Mouse (Mus musculus): ENCODE data around the gene Cerkl. TPM values are rescaled to one million over a fixed set of nuclear protein-coding genes. Genes with fewer than 3 reads are reported as not detected.

Gene Cerkl
- polyA plus RNA-seq (2015; fragmentation: Nextera tagmentation; extraction: Ambion mirVana): 2.5 and 3.3 TPM in 2 replicates

GRCm38 (mm10) chr2:79456575-79457349, at the start of gene Cerkl, which contains the start of gene Neurod1:
TSS of gene Cerkl (minus strand) at chr2:79456785.
TSS of gene Neurod1 (minus strand) at chr2:79456751.
- H3K4me2 ChIP-seq: peak within 1 kb of the TSS; percentile 73
- no peaks in the 10 kb centered on the region for H3K9me3 ChIP-seq
- peak within 1 kb of the TSS; percentile 89 for H3K27ac ChIP-seq
- no peaks in the 10 kb centered on the region for H3K36me3 ChIP-seq
- WGBS: under 1% methylated on average over 38 of the region's 42 CpGs
- H3K4me1 ChIP-seq (replicated peaks): peaks cover 62% of the 10 kb centered on the region
- peak within 1 kb of the TSS; percentile 76 for H3K9ac ChIP-seq
- peak within 1 kb of the TSS; percentile 53 for H3K4me3 ChIP-seq
- peaks cover 54% of the 10 kb centered on the region for H3K27me3 ChIP-seq
- peak; percentile 86 for ATAC-seq (ENCODE audit: low FRiP score)

GRCm38 (mm10) chr2:79498990-79499755, 42.6 kb upstream of the Cerkl start:
- Histone ChIP-seq H3K27ac (no peak overlapping the region), H3K4me3 (no peak overlapping the region), H3K4me2 (no peak overlapping the region), H3K27me3 (0 out of 2 replicates have a peak, but pooled peaks cover 6% of the 10 kb centered on the region), H3K4me1 (replicated peaks) (no peaks in the 10 kb centered on the region), H3K9ac (no peak overlapping the region), H3K9me3 (no peaks in the 10 kb centered on the region), H3K36me3 (no peaks in the 10 kb centered on the region)
- WGBS: 28% methylated on average over 10 of the region's 10 CpGs
- peak; percentile 87 for ATAC-seq (ENCODE audit: low FRiP score)

GRCm38 (mm10) chr2:79485127-79485526, 28.5 kb upstream of the Cerkl start:
- Histone ChIP-seq H3K4me2 (no peak overlapping the region), H3K27me3 (no peaks in the 10 kb centered on the region), H3K27ac (no peak overlapping the region), H3K36me3 (no peaks in the 10 kb centered on the region), H3K9me3 (no peaks in the 10 kb centered on the region), H3K9ac (no peak overlapping the region), H3K4me1 (replicated peaks) (no peaks in the 10 kb centered on the region), H3K4me3 (no peak overlapping the region)
- WGBS: 66% methylated on average over 3 of the region's 3 CpGs
- ATAC-seq (ENCODE audit: low FRiP score): no peak

- 89% methylated on average over 2 of the region's 2 CpGs for WGBS
- Histone ChIP-seq H3K36me3 (no peaks in the 10 kb centered on the region), H3K9me3 (no peaks in the 10 kb centered on the region), H3K27ac (no peak overlapping the region), H3K27me3 (no peaks in the 10 kb centered on the region), H3K4me3 (no peak overlapping the region), H3K4me1 (replicated peaks) (no peaks in the 10 kb centered on the region), H3K4me2 (no peak overlapping the region), H3K9ac (no peak overlapping the region)
- no peak for ATAC-seq (ENCODE audit: low FRiP score)
Measured at GRCm38 (mm10) chr2:79482511-79482910, 25.9 kb upstream of the Cerkl start.

GRCm38 (mm10) chr2:79462411-79462810, 5.8 kb upstream of the Cerkl start:
- Histone ChIP-seq H3K9ac (no peak overlapping the region), H3K9me3 (no peaks in the 10 kb centered on the region), H3K27me3 (peaks cover 53% of the 10 kb centered on the region), H3K4me1 (replicated peaks) (peaks cover 29% of the 10 kb centered on the region), H3K4me3 (no peak overlapping the region), H3K4me2 (no peak overlapping the region), H3K27ac (no peak overlapping the region), H3K36me3 (no peaks in the 10 kb centered on the region)
- no peak for ATAC-seq (ENCODE audit: low FRiP score)
- WGBS: 87% methylated on average over 4 of the region's 4 CpGs

GRCm38 (mm10) chr2:79461861-79462260, 5.3 kb upstream of the Cerkl start:
- WGBS: 75% methylated on average over 2 of the region's 2 CpGs

GRCm38 (mm10) chr2:79460586-79460985, 4.0 kb upstream of the Cerkl start:
- Histone ChIP-seq H3K4me1 (replicated peaks) (peaks cover 43% of the 10 kb centered on the region), H3K4me2 (no peak overlapping the region; the same call in 1 of the 2 replicates), H3K27me3 (peaks cover 61% of the 10 kb centered on the region), H3K4me3 (no peak overlapping the region), H3K9ac (no peak overlapping the region), H3K36me3 (no peaks in the 10 kb centered on the region), H3K27ac (peak overlapping the region; percentile 74; the same call in 1 of the 2 replicates), H3K9me3 (no peaks in the 10 kb centered on the region)
- 6% methylated on average over 2 of the region's 2 CpGs for WGBS
- ATAC-seq (ENCODE audit: low FRiP score): no peak

More at GRCm38 (mm10) chr2:79461861-79462260, 5.3 kb upstream of the Cerkl start:
- H3K9ac ChIP-seq: no peak overlapping the region
- H3K4me1 ChIP-seq (replicated peaks): peaks cover 34% of the 10 kb centered on the region
- no peaks in the 10 kb centered on the region for H3K9me3 ChIP-seq
- H3K27me3 ChIP-seq: peaks cover 57% of the 10 kb centered on the region
- no peak overlapping the region for H3K4me3 ChIP-seq
- no peak overlapping the region for H3K4me2 ChIP-seq
- H3K36me3 ChIP-seq: no peaks in the 10 kb centered on the region
- ATAC-seq (ENCODE audit: low FRiP score): no peak
- H3K27ac ChIP-seq: no peak overlapping the region

GRCm38 (mm10) chr2:79460107-79460506, 3.5 kb upstream of the Cerkl start:
- H3K36me3 ChIP-seq: no peaks in the 10 kb centered on the region
- no peak for ATAC-seq (ENCODE audit: low FRiP score)
- peak overlapping the region; percentile 59 for H3K9ac ChIP-seq
- WGBS: 4% methylated on average over 14 of the region's 14 CpGs
- peak overlapping the region; percentile 52 for H3K4me2 ChIP-seq
- peaks cover 48% of the 10 kb centered on the region for H3K4me1 ChIP-seq (replicated peaks)
- peaks cover 66% of the 10 kb centered on the region for H3K27me3 ChIP-seq
- peak overlapping the region; percentile 23 for H3K4me3 ChIP-seq
- no peaks in the 10 kb centered on the region for H3K9me3 ChIP-seq
- peak overlapping the region; percentile 74 for H3K27ac ChIP-seq

- Histone ChIP-seq H3K36me3 (no peaks in the 10 kb centered on the region), H3K27ac (peak overlapping the region; percentile 74), H3K27me3 (peaks cover 73% of the 10 kb centered on the region), H3K4me3 (peak overlapping the region; percentile 23), H3K4me1 (replicated peaks) (peaks cover 55% of the 10 kb centered on the region), H3K9me3 (no peaks in the 10 kb centered on the region), H3K9ac (peak overlapping the region; percentile 59), H3K4me2 (peak overlapping the region; percentile 52)
- ATAC-seq (ENCODE audit: low FRiP score): no peak
- WGBS: 1% methylated on average over 44 of the region's 44 CpGs
Measured at GRCm38 (mm10) chr2:79459061-79460045, 2.8 kb upstream of the Cerkl start.

- Histone ChIP-seq H3K9me3 (no peaks in the 10 kb centered on the region), H3K27ac (no peak overlapping the region), H3K36me3 (no peaks in the 10 kb centered on the region), H3K27me3 (peaks cover 65% of the 10 kb centered on the region), H3K9ac (no peak overlapping the region), H3K4me1 (replicated peaks) (peaks cover 62% of the 10 kb centered on the region), H3K4me3 (no peak overlapping the region), H3K4me2 (no peak overlapping the region)
- ATAC-seq (ENCODE audit: low FRiP score): no peak
- 18% methylated on average over 3 of the region's 3 CpGs for WGBS
Measured at GRCm38 (mm10) chr2:79457932-79458331, 1.3 kb upstream of the Cerkl start.

GRCm38 (mm10) chr2:79457434-79457833, 849 bp upstream of the Cerkl start:
- no peaks in the 10 kb centered on the region for H3K9me3 ChIP-seq
- no peaks in the 10 kb centered on the region for H3K36me3 ChIP-seq
- ATAC-seq (ENCODE audit: low FRiP score): no peak
- no peak overlapping the region for H3K9ac ChIP-seq
- peak overlapping the region; percentile 73; the same call in 1 of the 2 replicates for H3K4me2 ChIP-seq
- H3K4me1 ChIP-seq (replicated peaks): peaks cover 62% of the 10 kb centered on the region
- peaks cover 60% of the 10 kb centered on the region for H3K27me3 ChIP-seq
- WGBS: 54% methylated on average over 3 of the region's 3 CpGs
- 0 out of 2 replicates have a peak overlapping the region, but pooled peaks have one; percentile 55 for H3K27ac ChIP-seq
- H3K4me3 ChIP-seq: no peak overlapping the region
